Mouse (Mus musculus) spleen, adult 18-20 months (tissue): ENCODE data around the gene Abhd17c.

Source experiments
- DNase-seq, 2 experiments: peaks; one replicate each; pipeline ENCODE4 v3.0.0; 2022; ENCODE audit warnings: mixed read lengths in 2 of 2

Gene Abhd17c

GRCm38 (mm10) chr7:84059799-84060198, 91.9 kb downstream of the Abhd17c start:
- DNase-seq = no peak
